Mouse (Mus musculus): ENCODE results near the gene Adra2a.
A peak's percentile ranks its signal among the peaks of the same experiment; 100 is the strongest.

Gene Adra2a

GRCm38 (mm10) chr19:54043851-54044250 is at the start of gene Adra2a:
Gene Adra2a (plus strand): TSS chr19:54044151.
- DNase-seq (ENCODE audit: low read depth, low spot score): no peak

GRCm38 (mm10) chr19:53994276-53994675 is 49.7 kb upstream of the Adra2a start:
- peak; percentile 65 for DNase-seq (ENCODE audit: low read depth, low spot score)

DNA sequence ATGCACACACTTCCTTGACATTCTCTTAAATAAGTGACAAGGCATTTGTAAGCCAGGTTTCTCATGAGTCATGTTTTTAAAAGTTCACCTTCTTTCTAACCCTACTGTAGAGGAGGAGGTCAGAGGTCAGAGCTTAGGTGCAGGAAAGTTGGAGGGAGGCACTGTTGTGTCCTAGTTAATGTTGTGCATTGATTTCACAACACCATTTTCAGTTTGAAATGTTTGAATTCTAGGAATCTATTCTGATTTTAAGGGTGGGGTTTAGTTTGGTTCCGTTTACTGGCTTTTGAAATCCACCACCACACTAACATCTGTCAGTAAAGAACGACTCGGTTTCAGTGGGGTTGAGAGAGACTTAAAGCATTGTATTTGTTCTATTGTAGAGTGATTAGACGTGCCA is 33.0 kb upstream of the Adra2a start:
- DNase-seq (ENCODE audit: low read depth, low spot score): no peak

- DNase-seq (ENCODE audit: low read depth, low spot score): no peak
Measured at GRCm38 (mm10) chr19:54014999-54015398, 29.0 kb upstream of the Adra2a start.

DNA sequence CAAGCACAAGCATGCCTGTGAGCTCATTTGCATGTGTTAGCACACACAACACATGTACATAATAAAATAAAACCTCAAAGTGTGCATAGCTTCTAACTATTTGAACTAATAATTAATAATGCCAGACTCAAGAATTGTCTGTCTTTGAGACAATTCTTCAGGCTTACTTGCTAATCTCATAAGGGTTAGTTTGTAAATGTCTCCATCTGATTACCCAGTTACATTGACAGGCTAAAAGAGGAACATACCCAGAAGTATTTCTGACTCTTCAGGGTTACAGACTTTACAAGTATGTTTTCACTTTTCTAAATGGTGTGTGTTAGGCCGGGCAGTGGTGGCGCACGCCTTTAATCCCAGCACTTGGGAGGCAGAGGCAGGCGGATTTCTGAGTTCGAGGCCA is 28.4 kb upstream of the Adra2a start:
- no peak for DNase-seq (ENCODE audit: low read depth, low spot score)

- peak; percentile 68 for DNase-seq (ENCODE audit: low read depth, low spot score)
Measured at GRCm38 (mm10) chr19:54035100-54035499, 8.9 kb upstream of the Adra2a start.

GRCm38 (mm10) chr19:54039441-54039840 is 4.5 kb upstream of the Adra2a start:
- DNase-seq (ENCODE audit: low read depth, low spot score): no peak

DNA sequence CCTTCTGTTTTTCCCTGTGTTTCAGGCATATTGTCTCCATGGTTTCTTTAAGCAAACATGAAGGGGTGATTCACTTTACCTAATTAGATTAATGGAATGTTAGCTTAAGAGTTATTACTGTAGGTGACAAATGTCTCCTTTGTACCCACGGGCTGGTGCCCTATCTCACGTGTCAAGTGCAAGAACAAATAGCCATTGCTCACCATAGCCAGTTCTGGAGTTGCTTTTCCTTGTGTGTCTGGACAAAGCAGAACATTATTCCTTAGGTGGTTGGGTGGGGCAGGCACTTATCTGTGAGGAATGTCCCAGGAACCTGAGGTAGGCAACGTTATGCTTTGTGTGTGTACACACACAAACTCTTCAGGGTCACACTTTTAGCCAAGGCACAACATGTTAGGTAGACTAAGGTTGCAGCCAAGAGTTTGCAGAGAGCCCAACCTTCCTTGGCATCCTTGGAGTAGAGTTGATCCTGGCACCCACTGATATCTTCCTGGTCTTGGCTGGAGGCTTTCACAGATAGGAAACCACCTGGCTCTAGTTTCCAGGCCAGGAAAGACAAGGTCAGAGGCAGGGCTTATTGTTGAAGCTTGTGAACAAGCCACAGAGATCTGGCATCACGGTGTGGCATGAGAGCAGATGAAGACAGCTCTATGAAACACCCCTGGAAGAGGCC is 3.5 kb upstream of the Adra2a start:
- DNase-seq (ENCODE audit: low read depth, low spot score): peak; percentile 45

DNA sequence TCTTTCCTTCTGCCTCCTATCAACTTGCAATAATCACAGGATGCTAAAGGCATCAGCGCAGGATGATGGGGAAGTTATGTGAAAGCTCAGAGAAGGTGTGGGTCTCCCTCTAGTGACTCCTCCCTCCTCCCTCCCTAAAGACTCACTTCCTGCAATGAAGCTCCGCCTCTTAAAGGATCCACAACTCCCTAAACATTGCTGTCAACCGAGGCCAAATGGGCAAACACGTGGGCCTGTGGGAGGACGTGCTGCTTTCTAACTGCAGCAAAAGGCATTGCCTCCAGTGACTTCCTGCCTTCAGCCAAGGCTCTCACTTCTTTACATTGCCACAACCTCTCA is 3.0 kb upstream of the Adra2a start:
- peak; percentile 43 for DNase-seq (ENCODE audit: low read depth, low spot score)

DNA sequence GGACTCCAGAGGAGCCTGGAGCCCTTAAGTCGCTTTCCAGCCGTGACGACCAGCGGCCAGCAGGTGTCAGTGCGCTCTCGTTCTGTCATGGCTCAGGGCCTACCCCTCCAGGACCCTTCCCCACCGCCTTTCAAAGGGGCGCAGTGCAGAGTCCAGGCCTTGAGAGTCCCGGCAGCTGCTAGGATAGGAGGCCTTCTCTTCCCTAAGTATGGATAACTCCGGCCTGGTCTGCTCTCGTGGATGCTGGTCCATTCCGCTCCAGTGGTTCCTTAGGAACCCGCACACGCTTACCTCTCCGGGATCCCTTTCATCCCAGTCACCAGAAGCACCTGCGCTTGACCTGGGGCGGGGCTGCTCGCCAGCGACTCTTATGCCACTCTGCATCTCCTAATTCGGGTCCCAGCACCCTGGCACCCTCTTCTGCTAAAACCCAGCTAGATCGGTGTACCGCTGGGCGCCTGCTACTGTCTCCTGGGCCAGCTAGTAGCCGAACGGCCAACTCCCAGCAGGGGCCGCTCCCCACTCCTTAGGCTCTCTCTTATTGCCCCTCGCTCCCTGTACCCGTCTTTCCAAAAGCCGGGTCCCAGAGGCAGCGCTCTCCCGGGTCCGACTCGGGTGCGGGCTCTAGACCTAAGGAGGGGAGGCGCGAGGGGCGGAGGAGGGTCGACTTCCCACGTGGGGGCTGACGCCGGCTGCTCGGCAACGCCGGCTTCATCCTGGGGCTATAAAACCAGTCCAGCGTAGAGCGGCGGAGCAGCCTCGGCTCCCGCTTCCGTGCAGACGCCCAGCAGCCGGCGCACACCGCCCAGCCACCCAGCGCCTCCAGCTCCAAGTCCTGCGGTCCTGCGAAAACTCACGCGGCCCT is 788 bp downstream of the Adra2a start:
- DNase-seq (ENCODE audit: low read depth, low spot score): peak; percentile 85

- no peak for DNase-seq (ENCODE audit: low read depth, low spot score)
Measured at GRCm38 (mm10) chr19:54045412-54045811, 1.5 kb downstream of the Adra2a start.

DNA sequence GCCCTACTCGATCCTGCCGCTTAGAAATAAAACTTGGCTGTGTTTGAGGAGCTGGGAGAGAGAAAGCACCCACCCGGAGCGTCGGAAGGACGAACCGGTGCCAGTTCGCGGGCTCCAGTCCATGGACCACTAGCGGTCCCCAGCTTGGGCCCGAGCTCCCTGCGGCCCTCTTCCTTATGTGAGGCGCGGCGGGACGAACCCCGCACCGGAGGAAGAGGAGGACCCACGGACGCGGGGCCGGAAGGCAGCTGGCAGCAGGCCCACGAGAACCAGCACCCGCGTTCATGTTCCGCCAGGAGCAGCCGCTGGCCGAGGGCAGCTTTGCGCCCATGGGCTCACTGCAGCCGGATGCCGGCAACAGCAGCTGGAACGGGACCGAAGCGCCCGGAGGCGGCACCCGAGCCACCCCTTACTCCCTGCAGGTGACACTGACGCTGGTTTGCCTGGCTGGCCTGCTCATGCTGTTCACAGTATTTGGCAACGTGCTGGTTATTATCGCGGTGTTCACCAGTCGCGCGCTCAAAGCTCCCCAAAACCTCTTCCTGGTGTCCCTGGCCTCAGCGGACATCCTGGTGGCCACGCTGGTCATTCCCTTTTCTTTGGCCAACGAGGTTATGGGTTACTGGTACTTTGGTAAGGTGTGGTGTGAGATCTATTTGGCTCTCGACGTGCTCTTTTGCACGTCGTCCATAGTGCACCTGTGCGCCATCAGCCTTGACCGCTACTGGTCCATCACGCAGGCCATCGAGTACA is 2.2 kb downstream of the Adra2a start:
- DNase-seq (ENCODE audit: low read depth, low spot score): peak; percentile 25

- DNase-seq (ENCODE audit: low read depth, low spot score): no peak
Measured at GRCm38 (mm10) chr19:54046684-54047070, 2.7 kb downstream of the Adra2a start.

DNA sequence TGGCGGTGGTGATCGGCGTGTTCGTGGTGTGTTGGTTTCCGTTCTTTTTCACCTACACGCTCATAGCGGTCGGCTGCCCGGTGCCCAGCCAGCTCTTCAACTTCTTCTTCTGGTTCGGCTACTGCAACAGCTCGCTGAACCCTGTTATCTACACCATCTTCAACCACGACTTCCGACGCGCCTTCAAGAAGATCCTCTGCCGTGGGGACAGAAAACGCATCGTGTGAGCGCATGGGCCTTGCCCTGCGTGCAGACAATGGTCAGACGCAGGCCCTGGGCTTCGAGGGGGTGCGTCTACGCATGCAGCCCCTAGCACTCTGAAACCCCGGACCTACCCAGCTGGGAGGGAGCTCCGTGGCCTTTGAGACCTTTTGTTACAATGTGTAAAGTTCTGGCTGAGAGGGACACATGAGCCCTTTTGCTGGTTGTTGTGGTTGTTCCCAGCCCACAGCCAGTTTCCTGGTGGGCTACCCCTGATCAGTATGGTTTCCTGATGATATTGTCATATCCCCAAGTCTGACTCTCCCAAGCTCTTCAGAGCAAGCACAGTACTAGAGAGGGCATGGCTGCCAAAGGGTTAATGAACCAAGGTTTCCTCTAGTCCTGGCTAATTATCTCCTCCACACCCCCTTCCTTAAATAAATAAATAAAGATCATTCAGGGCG is 3.6 kb downstream of the Adra2a start:
- no peak for DNase-seq (ENCODE audit: low read depth, low spot score)

DNA sequence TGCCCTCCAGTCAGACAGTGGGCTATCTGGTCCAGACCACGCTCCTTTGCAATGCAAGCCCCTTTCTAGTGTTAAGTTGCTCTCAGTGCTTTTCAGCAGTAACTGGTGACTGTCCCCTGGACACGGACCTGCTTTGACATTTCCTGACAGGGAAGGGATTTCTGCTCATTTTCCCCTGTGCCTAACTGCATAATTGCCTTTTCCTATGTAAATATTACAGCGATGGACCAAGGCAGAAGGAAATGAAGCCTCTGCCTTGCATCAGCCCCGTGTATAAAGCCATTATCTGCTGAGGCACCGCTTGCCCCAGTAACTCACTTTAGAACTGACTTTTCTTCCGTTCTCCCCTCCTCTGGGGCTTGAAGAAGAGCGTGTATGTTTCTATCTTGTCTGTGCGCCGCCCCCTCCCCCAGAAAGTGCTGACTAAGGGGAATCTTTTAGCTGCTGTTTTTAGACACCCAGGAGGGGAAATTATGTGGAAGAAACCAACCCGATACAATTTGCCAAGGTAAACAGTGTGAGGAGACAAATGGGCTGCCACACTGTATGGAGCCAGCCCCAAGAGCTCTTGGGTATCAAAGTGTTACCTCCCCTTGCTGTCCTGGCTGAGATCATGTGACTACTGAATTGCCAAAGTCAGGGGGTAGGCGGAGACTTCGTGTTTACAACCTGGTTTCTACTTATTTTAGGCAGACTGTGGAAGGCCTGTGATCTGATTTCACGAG is 4.4 kb downstream of the Adra2a start:
- DNase-seq (ENCODE audit: low read depth, low spot score): no peak

DNA sequence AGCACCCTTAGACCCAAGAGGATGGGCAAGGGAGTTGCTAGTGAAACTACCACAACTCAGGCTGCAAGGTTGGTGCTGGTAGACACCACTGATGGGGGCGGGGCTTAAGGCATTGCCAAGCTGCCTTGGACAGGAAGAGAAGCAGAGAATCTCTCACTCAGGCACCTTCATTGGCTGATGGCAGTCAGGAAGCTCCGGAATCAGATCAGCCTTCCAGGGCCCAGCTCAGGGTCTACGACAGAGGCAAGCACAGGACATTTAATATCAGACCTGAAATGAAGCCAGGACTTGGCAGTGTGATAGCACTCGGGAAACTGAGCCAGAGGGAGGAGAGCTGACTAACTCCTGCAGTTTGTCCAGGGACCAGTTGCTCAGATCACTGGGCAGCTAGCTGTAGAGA is 7.7 kb downstream of the Adra2a start:
- DNase-seq (ENCODE audit: low read depth, low spot score): no peak

DNA sequence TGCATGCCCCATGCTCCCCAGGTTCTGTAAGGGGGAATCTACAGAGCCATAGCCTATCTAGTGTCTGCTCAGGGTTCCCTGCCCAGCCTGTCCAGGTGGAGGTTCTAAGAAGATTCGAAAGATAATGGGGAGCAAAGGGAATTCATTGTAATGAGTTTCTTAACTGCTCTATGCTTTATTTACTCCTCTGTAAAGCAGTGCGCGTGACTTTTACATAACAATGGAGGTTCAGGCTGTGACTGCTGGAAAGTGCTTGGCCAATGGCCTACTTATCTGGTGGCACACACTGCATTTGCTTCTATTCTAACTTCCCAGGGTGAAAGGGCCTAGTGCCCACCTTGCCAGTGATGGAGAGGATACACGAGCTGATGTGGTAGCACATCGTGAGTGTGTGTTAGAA is 11.9 kb downstream of the Adra2a start:
- DNase-seq (ENCODE audit: low read depth, low spot score): no peak

GRCm38 (mm10) chr19:54068447-54068846 is 24.5 kb downstream of the Adra2a start:
- no peak for DNase-seq (ENCODE audit: low read depth, low spot score)

- no peak for DNase-seq (ENCODE audit: low read depth, low spot score)
Measured at GRCm38 (mm10) chr19:54070521-54070920, 26.6 kb downstream of the Adra2a start.

DNA sequence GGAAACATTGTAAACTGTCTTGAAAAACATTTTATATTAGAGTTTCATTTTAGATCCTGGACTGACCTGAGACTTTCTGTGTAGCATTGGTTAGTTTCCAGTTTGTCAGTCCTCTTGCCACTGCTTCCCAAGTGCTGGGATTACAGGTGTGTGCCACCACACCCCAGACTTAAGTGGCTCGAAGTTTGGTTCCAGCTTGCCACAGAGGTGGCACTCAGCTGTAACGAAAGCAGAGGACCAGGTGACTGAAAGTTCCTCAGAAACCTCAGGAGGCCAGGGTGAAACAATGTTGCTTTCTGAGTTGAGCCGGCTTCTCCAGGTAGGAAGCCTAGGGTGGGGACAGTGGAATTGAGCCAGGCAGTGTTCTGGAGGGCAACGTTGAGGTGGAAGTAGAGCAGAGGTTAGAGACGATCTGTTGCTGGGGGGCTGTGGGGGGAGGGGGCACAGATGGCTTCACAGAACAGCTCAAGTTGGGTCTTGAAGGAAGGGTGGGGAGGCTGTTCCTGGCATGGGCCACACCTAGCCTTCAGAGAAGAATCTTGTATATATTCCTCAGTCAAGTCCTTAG is 28.4 kb downstream of the Adra2a start:
- DNase-seq (ENCODE audit: low read depth, low spot score): no peak
